Mouse (Mus musculus): ENCODE results near the gene Cpa2.

DNA sequence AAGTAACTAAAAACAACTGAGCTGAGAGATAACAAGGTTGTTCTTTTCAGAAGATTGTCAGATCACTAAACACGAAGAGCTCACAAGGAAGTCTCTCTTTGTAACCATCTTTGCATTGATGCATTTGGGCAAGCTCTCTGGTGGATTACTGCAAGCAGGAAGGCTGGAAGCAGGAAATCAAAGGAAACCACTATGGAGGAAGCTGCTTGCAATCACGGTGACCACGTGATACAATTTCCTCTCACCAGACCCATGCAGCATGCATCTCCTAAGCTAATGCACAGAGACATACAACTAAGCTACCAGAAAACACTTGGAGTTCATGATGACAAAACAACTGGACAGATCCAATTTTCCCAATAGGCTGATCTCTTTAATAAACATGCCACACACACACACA is 42.3 kb upstream of the Cpa2 start:
- TF ChIP-seq ZKSCAN1 (IDR thresholded peaks at IDR 0.05; ENCODE audit: low read depth, low read length) (no peak), SMC3 (IDR thresholded peaks at IDR 0.05; ENCODE audit: low read depth, low read length) (no peak), ELF1 (IDR thresholded peaks at IDR 0.05; ENCODE audit: low read depth, low read length) (no peak), TBP (IDR thresholded peaks at IDR 0.05; ENCODE audit: low read depth, low read length) (no peak), POLR2A (IDR thresholded peaks at IDR 0.05; ENCODE audit: control insufficient read depth in 1 of 2, insufficient read depth in 1 of 2, low read depth in 1 of 2, low read length in 2 of 2, poor library complexity in 1 of 2) (no peak), MAFK (IDR thresholded peaks at IDR 0.05; ENCODE audit: borderline replicate concordance, low read depth, low read length) (no peak)
